Mouse (Mus musculus) frontal cortex, postnatal 10 days (tissue): Measurements from ENCODE around the gene Adamtsl5.

Experiments
- DNase-seq, 2 experiments: peaks; one replicate each; pipeline ENCODE4 v3.0.0; 2022; ENCODE audit warnings: low spot score in 2 of 2, mixed read lengths in 1 of 2

The Adamtsl5 gene

DNA sequence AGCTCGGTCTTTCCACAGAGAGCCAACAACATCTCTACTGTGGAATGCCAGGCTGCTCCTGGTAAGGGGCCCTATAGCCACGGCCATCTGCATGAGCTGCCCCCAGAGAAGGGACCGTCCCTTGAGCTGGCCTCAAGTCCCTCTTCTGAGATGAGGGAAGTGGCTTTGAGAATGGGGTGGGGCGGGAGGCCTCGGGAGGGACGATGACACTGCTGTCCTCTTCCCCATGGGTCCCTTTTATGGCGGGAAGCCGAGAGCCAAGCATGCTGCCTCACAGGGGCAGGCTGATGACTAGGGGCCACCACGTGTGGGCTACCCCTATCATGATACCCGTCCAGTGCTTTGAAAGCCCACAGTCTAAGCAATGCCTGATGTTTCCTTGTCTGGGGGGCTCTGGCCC, 31.2 kb downstream of the Adamtsl5 start:
- DNase-seq, result no peak

DNA sequence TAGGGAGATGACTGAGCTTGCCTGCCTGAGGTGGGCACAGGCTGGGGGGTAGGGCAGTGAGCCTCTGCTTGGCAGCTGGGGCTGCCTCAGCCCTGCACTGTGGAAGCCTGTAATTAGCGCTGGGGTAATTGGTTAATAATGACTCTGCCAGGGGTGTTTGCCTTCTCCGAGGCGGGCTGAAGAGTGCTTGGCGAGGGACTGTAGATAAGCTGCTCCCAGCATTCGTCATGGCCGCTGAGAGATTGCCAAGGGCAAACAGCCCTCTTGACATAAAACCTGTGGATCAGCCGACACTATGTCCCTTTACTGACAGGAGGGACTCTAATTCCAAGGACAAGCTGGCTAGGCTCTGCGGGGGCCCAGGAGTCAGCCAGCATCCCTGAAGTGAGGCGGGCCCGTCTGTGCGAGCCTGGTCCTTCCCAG, 31.8 kb downstream of the Adamtsl5 start:
- no peak for DNase-seq

DNA sequence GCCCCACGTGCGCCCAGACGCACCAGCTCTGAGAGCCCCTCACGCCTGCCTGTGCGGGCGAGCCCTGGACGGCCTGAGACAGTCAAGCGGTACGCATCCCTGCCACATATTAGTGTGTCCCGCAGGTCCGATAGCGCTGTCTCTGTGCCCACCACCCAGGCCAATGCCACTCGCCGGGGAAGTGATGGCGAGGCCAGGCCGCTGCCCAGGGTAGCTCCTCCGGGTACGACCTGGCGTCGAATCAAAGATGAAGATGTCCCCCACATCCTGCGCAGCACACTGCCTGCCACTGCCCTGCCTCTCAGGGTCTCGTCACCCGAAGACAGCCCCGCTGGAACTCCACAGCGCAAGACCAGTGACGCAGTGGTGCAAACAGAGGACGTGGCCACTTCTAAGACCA, 32.9 kb downstream of the Adamtsl5 start:
- DNase-seq, result no peak

DNA sequence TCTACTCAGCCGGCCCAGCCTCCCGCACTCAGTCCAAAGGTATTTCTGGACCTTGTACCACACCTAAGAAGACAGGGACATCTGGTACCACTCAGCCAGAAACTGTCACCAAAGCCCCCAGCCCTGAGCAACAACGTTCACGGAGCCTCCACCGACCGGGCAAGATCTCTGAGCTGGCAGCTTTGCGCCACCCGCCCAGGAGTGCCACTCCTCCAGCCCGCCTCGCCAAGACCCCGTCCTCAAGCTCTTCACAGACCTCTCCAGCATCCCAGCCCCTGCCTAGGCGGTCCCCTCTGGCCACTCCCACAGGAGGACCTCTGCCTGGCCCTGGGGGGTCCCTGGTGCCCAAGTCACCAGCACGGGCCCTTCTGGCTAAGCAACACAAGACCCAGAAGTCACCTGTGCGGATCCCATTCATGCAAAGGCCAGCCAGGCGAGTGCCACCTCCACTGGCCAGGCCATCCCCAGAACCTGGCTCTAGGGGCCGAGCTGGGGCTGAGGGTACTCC, 33.7 kb downstream of the Adamtsl5 start:
- DNase-seq, result no peak

DNA sequence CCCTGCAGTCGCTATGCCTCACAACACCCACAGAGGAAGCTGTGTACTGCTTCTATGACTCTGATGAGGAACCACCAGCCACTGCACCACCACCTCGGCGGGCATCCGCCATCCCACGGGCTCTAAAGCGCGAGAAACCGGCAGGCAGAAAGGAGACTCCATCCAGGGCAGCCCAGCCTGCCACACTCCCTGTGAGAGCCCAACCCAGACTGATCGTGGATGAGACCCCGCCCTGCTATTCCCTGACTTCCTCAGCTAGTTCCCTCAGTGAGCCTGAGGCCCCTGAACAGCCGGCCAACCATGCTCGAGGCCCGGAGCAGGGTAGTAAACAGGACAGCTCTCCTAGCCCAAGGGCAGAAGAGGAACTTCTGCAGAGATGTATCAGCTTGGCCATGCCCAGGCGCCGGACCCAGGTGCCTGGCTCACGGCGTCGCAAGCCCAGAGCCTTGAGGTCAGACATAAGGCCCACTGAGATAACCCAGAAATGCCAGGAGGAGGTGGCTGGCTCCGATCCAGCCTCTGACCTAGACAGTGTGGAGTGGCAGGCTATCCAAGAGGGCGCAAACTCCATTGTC, 34.5 kb downstream of the Adamtsl5 start:
- no peak for DNase-seq

DNA sequence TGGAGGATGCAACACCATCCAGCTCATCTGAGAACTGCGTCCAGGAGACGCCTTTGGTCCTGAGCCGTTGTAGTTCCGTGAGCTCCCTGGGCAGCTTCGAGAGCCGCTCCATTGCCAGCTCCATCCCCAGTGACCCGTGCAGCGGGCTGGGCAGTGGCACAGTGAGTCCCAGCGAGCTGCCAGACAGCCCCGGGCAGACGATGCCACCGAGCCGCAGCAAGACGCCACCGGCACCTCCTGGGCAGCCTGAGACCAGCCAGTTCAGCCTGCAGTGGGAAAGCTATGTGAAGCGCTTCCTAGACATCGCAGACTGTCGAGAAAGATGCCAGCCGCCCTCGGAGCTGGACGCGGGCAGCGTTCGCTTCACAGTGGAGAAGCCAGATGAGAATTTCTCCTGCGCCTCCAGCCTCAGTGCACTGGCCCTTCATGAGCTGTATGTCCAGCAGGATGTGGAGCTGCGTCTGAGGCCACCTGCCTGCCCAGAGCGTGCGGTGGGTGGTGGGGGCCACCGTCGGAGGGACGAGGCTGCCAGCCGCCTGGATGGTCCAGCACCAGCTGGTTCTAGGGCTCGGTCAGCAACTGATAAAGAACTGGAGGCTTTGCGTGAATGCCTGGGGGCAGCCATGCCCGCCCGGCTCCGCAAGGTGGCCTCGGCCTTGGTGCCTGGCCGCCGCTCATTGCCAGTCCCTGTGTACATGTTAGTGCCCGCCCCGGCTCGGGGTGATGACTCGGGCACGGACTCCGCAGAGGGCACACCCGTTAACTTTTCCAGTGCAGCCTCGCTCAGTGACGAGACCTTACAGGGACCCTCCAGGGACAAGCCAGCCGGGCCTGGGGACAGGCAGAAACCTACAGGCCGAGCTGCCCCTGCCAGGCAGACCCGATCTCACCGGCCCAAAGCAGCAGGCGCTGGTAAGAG, 35.4 kb downstream of the Adamtsl5 start:
- DNase-seq, result no peak

DNA sequence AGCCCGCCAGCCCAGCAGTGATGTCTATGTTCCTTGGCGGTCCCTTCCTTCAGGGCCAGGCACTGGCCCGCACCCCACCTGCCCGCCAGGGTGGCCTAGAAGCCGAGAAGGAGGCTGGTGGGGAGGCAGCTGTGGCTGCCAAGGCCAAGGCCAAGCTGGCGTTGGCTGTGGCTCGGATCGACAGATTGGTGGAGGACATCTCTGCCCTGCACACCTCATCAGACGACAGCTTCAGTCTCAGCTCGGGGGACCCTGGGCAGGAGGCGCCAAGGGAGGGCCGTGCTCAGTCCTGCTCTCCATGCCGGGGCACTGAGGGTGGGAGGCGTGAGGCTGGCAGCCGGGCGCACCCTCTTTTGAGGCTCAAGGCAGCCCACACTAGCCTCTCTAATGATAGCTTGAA, 36.7 kb downstream of the Adamtsl5 start:
- no peak for DNase-seq

DNA sequence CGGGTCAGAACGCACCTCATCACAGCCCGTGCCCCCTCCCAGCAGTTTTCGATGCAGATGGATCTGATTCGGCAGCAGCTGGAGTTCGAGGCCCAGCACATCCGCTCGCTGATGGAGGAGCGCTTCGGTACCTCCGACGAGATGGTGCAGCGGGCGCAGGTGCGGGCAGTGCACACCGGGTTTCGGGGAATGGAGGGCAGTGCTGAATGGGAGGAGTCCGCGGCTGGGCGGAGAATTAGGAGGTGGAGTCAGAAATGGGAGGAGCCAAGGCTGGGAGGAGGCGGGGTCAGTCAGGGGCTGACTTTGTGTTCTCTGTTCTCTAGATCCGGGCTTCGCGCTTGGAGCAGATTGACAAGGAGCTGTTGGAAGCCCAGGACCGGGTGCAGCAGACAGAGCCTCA, 43.4 kb downstream of the Adamtsl5 start:
- DNase-seq, result no peak

DNA sequence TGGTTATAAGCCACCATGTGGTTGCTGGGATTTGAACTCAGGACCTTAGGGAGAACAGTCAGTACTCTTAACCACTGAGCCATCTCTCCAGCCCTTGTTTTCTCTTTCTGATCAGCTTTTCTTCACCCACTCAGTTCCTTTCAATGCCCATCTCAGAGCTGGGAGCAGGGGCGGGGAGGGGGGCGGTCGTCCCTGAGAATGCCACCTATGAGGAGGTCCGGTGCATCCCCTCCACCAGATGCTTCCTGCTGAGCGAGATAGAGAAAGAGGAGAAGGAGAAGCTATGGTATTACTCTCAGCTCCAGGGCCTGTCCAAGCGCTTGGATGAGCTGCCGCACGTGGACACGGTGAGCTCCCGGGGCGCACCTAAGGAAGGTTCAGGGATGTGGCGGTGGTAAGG, 43.8 kb downstream of the Adamtsl5 start:
- no peak for DNase-seq

DNA sequence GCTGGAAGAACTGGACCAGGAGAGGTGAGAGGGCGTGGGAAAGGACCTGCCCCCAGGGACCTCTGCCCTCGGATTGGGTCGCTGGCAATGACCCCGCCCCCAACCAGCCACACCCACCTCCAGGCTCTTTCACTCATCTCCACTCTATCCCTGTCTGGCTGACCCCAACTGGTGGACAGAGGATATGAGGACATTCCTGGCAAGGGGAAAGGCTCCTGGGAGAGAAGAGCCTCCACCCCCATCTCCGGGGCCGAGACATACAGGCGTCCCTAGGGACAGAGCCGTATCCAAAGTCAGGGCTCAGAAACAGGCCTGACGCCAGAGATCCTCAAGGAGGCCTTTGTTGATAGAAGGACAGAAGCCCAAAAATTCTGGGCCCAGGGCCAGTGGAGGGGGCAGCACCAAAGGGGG, 45.7 kb downstream of the Adamtsl5 start:
- peak; percentile 72 to 80 for DNase-seq

DNA sequence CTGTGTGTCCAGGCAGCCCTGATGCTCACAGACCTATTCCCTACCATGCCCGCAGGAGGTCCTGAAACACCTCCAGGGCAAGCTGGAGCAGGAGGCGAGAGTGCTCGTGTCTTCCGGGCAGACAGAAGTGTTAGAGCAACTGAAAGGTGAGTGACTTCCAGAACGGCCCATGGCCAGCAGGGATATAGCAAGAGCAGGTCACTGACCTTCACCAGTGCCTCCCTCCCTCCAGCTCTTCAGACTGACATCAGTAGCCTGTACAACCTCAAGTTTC, 46.2 kb downstream of the Adamtsl5 start:
- no peak for DNase-seq

DNA sequence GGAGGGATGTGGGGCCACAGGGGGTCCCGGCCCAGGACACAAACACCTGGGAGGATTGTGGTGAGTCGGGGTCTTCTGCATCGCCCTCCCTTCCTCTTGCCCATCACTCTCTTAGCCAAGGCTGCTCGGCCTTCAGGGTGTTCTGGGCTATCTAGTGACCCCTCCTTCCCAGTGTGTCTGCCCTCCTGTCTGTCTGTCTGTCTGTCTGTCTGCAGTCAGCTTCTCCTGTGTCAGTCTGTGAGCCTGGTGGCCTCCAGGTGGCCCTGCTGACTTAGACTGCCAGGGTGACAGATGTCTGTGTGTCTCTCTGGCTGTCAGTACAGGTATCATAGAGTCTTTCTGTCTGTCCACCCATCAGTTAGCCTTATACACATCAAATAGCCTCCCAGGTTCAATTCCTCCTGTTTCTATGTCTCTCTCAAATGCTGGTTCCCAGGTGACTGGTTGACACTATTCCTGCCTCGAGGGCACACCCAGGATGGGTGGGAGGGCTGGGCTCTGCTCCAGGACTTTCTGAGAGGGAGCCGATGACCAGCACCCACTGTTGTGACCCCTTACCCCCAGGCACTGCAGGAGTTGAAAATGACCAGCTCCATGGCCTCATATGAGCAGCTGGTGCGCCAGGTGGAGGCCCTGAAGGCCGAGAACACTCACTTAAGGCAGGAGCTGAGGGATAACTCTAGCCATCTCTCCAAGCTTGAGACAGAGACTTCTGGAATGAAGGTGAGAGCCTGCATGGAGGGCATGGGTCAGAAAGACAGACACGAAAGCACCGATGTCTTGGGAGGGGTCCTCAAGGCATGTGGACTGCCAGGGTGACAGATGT, 46.7 kb downstream of the Adamtsl5 start:
- DNase-seq, result peak in 1 of 2 experiments; percentile 31

DNA sequence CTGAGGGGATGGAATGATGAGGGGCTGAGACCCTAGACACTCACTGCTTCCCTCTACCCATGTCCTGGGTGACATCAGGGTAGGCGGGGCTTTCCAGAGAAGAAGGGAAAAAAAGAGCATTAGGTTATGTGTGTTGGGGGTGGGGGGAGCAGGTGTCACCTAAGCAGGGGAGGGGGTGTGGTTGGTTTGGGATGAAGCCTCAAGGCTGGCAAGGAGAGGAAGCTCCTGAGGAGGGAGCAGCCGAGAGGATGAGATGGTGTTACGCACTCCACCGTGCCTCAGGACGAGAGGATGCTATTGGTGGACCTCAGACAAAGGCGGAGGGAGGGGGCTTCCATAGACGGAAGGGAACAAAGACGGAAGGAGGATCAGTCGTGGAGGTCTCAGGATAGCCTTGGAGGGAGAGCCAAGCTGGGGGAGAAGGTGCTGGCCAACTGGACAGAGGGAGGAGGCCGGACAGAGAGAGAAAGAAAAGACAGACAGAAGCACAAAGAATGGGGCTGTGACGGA, 47.5 kb downstream of the Adamtsl5 start:
- peak; percentile 68 to 71 for DNase-seq

DNA sequence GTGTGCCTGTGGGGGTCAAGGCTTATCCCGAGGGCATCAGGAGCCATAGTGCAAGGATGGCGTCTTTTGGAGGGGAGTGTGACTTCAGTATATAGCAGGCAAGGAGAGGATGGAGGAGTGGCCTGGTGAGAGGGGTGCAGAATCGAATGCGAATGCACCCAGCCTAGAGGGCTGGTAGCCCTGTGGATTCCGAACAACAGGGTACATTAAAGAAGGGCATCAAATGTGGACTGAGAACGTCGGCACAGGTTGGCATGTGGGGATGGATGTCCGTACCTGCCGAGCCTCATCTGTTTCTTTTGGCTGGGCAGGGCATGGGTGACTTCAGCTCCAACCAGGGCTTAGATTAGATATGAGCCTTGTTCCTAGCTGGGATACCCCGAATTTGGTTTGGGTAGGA, 48.4 kb downstream of the Adamtsl5 start:
- no peak for DNase-seq

DNA sequence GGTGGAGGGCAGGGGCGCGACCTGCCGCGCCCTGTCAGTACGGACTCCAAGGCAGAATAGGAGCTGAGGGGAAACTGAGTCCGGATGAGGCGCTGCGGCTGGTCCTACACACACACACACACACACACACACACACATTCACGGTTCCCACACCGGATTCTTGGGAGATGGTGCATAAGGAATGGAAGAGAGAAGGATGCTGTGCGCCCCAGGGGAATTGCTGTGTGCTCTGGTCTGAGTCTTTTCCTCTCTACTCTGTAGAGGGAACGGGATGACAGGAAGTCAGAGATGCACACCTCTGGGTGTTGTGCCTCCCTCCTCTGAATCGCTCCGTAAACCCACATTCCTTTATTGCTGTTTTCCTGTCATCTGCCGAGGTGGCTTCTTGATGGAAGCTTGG, 48.9 kb downstream of the Adamtsl5 start:
- DNase-seq, result no peak

DNA sequence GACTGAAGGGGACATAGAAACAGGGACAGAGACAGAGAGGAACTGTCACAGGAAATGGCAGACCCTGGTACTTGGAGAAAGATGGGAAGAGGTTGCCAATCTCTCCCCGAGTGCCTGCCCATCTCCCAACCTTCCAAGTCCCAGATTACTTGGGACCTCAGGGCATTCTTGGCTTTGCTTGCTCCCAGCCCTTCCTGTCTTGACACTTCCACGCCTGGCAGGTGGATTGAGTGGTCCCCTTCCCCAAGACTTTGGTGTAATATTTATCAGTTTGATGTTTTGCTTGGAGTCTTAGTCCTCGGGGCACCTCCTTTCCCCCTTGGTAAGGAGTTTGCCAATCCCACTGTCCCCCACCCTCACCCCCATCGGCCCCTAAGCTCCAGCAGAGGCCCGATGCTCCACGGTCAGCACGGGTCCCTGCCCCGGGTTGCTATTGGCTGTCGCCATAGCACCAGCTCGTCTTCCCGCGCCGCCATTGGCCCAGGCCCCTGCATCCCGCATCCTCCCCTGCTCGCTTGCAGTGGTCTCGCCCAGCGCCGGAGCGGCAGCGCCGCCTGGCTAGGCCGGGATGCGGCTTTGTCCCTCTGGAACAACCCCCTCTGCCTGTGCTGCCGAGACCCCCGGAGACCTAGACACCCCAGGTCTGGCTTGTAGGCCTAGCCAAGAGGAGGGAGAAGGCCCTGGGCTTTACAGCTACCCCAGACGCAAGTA, 49.5 kb downstream of the Adamtsl5 start:
- DNase-seq, result peak; percentile 91

DNA sequence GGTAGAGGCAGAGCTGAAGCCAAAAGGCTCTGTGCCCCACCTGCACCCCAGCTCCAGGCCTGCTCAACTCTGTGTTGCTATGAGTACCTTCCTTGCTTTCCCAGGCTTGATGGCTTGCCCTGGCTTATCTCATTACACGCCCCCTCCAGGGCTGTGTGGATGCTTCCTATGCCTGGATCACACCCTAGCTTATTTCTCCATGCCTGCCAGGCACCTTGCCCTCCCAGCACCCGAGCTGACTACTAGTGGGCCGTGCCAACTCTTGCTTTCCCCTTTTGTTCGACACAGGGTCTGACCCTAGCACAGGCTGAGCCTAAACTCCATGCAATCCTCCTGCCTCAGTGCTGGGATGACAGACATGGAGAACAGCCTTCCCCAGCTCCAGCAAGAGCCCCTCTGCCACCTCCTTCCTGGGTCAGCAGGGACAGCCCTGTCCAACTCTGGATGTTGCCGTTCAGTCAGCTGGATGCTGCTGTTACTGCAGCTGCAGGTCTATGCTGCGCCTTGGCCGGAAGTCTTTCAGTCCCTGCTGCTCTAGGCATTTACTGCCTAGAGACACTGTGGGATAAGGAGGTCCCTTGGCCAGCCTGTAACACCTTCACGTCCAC, 50.6 kb downstream of the Adamtsl5 start:
- peak in 1 of 2 experiments; percentile 27 for DNase-seq

DNA sequence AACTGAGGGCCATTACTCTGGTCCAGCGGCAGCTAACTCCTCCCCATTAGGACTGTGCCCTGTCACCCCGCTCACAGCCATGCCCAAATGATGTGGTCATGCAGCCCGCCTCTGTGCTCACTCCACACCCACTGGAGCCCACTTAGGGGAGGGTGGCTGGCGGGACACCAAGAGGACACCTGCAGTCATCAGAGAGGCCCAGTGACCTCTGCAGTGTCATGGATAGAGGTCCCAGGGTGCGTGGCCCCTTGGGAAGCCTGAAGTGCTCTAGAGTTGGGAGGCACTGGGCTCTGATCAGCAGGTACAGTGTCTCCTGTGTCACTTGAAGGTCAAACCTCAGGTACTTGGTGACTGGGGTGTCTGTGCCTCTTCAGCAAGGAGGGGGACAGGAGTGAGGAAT, 51.4 kb downstream of the Adamtsl5 start:
- DNase-seq, result peak in 1 of 2 experiments; percentile 36

DNA sequence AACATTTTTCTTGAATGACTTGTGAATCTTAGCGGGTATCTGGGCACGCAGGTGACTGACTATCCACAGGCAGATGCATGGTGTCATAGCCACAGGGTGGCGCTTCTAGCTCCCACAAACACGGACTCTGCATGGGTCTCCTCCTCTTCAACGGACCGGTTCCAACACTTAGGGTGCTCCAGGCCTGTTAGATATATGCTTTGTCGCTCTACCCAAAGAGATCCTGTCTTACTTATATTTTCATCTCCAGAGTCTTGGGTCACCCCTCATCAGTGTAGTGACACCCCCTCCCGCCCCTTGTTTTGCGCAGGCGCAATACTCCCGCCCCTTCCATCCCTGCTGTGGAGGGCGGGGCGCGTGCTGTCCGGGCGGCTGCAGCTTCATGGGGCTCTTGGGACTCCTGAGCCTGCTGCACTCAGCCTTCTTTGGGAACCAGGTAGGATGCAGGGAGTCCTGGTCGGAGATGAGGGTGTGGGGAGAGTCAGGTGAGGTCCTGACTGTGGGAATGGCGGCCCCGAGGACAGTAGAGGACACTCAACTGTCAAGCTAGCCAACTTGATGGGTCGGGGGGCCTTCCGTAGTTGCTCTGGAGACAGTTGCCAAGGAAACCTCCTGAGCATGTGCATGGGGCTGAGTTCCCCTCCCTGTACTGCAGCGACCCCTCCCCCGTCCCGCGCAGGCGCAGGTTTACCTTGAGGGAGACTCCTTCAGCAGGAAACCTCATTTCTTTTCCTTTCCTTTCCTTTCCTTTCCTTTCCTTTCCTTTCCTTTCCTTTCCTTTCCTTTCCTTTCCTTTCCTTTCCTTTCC, 52.4 kb downstream of the Adamtsl5 start, which contains the start of gene Apc2:
TSS of gene Apc2 (plus strand) at position 360 of the 808 bp plus-strand sequence.
- peak; percentile 68 to 73 for DNase-seq

DNA sequence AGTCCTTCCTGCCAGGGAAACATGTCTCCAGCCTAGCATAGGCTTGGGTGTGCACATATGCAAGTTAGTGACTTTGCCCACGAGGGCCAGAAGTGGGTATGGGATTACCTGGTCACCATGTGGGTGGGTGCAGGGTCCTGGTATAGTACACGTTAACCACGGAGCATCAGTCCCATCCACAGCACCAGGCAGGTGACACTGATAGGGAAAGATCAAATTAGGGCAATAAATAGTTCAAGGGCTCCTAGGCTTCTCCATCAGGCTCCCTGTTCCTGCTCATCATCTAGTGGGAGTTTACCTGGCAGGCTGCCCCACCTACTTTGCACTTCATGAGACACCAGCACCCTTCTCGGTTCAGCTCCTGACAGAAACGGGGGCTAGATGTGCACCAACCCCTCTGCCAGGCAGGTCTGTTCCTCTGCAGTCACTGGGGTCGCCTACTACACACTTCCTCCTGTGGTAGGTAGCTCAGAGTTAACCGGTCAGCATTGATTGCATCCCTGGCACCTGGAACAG, 53.4 kb downstream of the Adamtsl5 start:
- DNase-seq, result peak in 1 of 2 experiments; percentile 38
